Mouse (Mus musculus) embryo, embryonic 10 days (tissue): ENCODE measurements around the gene Rnf180.

Source experiments
- DNase-seq: peaks from one replicate; pipeline ENCODE4 v3.0.0-alpha.2; 2015; ENCODE audit warnings: low spot score

Rnf180 gene

DNA sequence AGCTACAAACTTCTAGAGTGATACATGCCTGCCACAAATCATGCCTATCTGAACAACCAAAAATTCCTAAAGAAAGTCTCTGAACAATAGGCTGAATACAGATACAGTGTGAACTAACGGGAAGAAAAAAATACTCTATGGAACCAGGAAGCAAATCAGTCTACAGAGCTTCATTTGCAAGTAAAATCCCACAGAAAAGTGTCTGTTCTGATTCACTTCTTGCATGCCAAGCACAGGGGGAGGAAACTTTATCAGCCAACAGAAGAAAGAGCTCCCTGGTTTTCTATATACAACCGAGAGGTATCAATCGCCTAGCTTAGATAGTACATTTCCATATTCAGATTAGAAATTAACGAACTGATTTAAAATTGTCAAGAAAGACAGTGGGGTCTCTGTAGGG, 43.8 kb downstream of the Rnf180 start:
- no peak for DNase-seq

DNA sequence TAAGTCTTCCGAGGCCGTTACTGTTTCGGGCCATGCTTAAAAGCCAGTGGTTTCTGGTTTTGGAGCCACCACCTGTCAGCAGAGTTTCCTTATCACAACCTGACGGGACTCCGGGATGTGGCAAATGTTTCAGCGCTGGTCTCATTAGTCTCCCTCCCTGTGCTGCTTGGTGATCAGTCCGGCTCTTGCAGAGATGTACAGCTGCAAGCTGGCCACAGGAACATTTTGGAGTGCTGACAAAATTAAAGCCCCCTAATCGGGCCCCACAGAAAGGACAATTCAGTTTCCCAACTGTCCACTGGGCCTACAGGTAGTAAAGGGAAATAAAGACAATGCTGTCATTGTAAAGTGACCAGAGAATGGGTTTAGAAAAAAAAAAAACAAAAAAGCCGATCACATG, 44.4 kb downstream of the Rnf180 start:
- DNase-seq, result no peak

DNA sequence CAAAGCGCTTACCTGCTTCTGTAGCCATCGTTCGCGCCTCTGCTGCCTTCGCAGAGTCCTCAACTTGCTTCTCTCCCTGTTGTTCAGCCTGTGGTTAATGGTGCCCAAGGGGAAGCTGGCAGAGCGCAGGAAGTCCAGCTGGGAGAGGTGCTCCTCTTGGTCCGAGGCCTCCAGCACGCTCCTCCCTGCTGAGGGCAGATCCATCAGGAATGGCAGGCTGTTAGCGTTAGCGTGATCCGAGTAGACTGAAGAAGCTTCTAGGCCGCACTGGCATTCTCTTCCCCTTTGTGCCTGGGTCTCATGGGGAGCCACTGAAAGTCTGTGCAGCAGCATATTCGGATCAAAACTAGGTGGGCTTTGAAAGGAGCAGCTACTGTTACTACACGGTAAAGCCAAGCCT, 45.0 kb downstream of the Rnf180 start:
- DNase-seq, result no peak

DNA sequence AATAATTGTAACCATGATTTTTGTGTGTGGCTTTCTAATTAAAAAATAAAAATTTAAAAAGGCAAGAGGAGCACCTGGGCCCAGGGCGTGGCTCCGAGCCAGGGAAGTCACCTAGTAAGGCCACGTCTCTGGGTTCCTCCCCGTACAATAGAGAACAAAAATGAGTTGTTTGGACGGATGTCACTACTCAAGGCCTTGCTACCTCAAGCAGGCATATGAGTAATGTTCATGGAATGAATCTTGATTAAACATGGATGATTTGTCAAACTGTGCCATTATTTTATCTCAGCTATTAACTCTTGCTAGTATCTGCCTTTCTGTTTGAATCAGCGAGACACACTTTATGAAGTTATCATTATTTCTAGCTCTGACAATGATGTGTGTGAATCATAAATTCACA, 46.9 kb downstream of the Rnf180 start:
- no peak for DNase-seq

DNA sequence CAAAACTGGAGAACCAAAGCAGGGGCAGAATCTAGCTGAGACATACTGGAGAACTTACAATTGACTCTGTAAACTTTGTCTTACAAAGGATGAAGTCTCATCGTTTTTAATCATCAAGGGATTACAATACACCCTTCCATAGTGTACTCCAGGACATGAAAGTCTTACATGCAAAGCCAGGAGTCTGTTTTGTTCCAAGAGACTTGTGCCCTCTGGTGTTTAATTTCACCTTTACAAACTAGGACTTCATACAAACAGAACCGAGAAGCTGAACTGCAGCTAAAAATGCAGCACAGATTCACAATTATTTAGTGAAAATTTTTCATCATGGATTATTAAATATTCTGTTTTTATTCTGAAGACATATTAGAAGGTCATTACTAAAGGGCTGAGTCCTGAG, 53.8 kb downstream of the Rnf180 start:
- no peak for DNase-seq

DNA sequence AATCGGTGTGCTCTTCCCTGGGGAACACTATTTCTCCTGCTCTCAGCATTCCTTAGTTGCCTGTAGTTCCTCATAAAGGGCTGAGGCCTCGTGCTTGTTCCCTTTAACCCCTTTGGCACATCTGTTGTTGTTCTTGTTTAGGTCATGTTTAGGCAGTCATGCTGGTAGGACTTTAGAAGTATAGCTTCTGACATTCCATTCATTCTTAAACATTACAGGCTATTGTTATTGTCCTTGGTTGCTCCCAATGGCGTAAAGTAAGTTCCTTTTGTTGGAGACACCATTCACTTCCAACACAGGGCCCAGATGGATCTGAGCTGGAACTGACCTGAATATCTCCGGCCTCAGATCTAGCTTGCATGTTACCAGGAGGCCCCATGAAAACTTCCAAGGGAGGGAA, 67.5 kb downstream of the Rnf180 start:
- DNase-seq, result no peak

DNA sequence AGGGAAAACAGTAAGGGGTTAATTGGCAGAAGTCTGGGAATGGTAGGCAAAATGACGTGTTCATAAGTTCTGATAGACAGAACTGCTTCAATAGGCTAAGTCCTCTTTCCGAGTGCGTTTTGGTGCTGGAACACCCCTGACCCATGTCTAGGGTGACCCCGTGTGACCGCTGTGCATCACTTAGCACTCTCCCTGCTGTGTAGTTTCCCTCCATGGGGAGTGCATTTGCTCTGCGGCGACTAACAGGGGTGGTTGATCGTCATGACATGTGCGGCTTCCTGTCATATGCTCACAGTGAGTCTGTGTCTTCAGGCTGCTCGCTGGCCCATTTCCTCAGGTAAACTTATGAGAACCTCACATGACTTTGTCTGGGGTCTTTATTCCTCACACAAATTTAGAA, 70.6 kb downstream of the Rnf180 start:
- no peak for DNase-seq

DNA sequence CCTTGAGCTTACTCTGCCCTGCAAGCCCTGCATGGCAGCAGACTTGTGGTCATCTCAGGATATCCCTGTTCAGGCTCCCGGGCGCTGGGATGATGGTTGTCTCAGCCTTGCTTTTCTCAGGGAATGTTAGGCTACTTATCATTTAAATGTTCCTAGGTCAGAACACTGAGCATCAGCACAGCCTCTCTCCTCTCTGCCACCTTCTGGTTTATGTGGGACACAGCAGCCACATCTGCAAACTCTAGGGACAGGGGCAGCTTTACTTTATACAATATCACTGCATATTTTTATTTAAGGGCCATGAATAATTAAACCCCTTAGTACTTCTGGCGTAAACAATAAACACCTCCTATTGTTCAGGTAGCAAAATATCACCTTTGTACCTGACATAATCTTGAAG, 71.5 kb downstream of the Rnf180 start:
- DNase-seq, result peak; percentile 57

DNA sequence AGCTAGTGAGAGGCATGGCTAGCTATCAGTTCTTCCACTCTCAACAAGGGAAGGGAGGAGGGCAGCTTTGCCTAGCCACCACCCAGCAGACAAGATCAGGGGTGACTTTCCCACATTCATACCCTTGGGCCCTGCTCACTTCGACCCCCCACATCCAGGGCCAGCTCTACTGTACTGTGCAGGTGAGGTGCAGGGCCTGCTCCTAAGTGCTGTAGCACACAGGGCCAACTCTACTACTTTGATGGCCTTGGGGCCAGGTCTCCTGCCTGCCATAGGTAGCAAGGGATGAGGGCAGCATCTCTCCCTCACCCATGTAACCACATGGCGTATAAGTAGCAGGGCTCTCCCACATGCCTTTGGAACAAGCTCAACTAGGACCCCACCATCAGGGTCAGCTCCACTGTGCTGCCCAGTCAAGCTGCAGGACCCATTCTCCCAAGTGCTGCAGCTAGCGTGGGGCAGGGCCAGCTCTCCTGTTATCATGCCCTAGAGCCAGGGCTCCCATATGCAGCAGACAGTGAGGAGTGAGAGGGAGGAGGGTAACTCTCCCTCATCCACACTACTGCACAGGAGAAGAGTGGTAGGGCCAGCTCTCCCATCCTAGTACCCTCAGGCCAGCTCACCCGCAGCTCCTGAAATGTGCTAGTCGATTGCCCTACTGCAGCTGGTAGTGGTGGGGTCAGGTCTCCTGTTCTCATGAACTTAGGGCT, 72.4 kb downstream of the Rnf180 start:
- DNase-seq, result no peak

DNA sequence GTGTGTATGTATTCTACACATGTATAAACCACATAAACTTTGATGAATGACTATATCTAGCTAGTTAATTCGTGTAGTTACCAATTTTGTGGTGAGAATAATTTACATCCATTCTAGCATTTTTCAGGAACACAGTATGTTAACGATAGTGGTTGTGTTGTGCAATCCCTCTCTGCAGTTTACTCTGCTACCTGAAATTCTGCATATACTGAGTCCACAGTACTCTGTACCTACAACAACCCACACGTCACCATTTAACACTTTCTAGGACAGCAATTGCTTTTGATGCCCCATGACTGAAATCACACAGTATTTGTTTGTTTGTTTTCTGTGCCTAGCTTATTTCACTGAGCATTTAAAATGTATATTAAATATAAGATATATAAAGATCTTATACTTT, 83.9 kb downstream of the Rnf180 start:
- no peak for DNase-seq

DNA sequence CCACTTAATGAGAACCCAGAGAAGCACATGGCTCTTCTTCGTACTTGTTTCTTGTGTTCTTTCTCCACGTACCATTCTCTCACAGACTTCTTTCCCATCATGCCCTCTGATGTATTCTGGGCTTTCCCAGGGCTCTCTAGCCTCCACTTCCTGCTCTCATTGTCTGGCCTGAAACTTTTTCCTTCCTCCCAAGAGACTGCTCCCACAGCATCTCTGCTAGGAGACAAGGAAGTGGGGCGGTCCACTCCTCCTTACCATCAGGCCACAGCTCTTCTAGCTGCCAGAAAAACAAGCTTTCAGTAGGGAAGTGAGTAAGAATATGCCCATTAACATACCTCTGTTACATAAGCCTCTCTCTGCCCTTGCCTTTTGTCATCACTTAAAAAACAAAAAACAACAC, 90.8 kb downstream of the Rnf180 start:
- no peak for DNase-seq

DNA sequence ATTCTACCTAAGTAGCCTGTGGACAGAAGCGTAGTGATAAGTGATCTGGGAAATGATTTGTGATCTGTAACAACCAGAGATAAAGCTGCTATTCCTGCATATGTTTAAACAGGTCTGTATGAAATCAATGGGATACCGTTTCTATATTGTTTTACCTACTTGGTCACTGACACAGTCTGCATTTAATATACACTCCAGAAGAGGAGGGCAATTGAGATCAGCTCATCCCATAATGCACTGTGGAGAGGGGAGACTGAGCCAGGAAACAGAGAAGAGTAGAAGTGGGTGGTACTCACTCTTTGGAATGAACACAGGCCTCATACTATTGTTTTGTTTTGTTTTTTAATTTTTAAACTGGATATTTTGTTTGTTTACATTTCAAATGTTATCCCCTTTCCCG, 96.0 kb downstream of the Rnf180 start:
- no peak for DNase-seq

DNA sequence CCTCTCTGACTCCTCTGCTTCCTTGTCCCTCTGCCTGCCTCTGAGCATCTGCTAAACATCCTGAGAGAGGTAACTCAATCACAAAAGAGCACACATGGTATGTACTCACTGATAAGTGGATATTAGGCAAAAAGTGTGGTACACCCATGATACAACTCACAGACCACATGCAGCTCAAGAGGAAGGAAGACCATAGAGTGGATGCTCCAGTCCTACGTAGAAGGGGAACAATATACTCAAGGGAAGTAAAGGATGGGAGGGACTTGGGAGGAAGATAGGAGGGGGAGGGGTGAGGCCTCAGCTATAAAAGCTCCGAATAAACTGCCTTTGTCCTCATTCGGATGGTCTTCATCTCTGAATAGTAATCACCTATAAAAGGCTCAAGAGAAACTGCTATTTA, 96.6 kb downstream of the Rnf180 start:
- no peak for DNase-seq

DNA sequence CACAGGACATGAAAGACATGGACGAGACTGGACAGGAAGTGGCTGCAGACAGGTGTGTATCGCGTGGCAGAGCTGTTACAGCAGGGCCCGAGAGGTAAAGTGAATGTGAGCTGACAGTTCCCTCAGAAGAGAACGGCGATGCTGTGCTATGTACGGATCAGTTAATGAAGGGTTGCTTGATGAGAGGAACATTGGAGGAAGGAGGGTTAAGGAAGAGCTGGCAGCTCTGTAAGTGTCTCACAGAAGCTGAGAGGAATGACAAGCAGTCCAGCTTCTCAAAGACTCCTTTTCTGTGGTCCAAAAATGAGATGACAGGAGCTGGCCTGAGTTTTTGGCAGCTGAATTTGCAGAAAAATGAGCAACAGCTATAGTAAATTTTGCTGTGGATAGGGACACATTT, 101.0 kb downstream of the Rnf180 start:
- no peak for DNase-seq

DNA sequence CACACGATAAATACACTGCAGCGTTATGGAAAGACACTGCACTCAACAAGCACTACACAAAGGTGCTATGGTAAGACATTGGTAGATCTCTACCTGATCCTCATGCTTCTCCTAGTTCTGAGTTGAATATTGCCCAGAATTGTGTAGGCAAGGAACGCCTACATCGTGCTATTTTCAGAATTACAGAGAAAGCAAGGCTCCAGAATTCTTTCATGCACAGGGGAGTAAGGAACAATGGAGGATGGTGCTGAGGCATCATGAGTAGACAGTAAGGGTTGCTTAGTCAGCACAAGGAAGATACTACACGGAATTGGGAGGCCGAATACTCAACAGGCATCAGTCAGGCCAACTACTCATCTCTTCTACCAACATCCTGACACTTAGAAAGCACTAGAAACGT, 105.9 kb downstream of the Rnf180 start:
- DNase-seq, result no peak

DNA sequence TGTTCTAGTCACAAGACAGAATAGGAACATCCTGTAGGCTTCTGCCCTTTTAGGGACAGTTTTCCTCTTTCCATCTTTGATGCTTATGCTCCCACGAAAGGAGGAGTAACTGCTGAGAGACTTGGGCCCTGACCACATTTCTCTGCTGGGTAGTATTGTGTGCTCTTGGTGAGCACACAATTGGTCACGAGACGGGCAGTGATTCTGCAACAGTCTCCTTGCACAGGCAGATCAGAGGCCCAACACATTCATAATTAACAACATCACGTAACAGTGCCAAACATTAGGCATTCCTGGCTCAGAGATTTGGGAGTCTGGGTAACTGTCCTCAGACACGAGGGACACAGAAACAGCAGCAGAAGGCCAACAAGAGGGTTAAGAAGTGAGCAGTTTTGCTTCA, 113.8 kb downstream of the Rnf180 start:
- no peak for DNase-seq

DNA sequence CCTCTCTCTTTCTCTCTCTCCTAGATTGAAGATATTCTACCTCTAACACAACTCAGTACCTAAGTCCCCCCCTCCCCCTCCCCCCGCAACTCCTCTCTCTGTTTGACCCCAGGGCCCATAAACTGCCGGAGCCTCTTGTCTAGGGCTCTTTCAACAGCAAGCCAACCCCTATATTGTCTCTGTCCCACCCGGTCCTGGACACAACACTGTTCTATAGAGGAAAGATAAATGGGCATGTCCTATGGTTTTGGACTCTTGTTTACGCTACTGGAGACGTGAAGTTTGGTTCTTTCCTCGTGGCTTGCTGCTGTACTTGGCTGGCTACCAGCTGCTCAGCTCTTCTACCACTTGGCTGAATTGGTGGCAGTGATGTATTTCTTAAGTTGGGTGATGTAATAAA, 129.2 kb downstream of the Rnf180 start:
- no peak for DNase-seq

DNA sequence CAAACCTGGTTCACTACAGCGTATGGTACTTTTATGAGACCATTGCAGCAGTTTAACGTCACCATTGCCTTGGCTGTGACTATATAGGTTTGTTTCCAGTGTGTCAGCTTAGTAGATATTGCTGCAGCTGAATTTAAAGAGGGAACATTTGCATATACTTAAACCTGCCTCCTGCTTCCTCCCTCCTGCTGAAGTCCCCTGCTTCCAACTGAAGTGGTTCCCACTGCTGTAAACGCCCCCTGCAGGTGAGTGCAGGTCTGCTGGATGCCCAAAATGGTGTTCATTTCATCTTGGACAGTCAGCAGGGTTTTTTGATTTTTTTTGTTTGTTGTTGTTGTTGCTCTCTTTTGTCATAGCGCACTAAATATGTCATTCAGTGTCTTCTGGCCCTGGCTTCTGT, 140.7 kb downstream of the Rnf180 start:
- peak; percentile 33 for DNase-seq

DNA sequence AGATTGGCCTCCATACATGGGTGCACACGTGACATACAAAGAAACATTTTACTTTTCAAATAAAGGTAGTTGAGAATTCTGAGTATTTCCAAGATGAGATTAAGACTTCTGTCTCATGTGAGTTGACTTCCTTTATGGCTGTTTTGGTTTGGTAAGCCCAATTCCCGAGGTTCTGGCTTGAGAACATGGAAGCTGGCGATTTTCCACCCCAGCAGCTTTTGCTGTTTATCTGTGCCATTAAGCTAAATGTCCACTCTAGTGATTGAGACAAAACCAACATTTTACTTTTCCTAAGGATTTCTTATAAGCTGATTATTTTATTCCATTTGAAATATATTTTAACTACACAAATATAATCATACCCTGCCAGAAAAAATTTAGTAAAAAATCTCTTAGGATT, 144.6 kb downstream of the Rnf180 start:
- no peak for DNase-seq

DNA sequence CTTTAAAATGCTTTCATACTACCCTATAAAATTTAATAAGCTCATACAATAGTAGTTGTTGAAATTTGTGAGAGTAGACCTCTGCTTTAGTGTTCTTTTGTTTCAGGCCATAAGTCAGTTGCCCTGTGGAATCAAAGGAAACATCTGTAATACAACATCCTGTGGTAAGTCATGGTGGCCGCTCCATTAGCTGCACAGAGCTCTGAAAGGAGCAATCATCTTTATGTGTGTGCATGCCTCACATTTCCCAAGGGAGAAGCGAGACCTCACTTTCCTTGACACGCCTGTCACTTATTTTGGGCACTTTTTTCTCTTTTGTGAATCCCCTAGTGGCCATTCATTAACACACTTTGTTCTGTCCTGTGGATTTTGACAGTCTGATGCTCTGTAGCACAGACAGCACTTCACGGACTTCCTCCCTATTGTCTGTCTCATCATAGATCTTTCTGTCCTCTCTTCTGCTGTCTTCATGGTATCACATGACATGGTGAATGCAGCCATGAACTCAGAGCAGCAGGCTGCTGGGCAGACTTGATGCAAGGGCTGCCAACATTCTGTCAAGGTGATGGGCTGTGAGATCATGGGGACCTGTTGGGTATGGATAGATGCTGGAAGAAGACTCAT, 146.7 kb downstream of the Rnf180 start:
- peak; percentile 30 for DNase-seq

DNA sequence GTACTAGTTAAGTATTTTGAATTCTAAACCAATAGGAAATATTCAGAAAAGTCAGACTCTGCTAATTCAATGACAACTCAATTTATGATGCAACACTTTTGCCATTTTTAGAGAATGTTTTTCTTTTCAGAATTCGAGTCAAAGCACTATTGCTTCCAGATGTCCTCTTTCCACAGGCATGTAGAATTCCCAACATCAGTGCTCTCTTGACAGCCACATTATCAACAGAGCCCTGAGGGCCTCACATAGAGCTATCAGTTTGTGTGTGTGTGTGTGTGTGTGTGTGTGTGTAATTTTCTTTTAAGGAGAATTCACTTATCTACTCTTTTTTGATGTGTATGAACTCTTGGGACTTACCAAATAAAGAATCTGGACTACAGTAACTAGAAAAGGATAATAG, 147.8 kb downstream of the Rnf180 start:
- peak; percentile 54 for DNase-seq

DNA sequence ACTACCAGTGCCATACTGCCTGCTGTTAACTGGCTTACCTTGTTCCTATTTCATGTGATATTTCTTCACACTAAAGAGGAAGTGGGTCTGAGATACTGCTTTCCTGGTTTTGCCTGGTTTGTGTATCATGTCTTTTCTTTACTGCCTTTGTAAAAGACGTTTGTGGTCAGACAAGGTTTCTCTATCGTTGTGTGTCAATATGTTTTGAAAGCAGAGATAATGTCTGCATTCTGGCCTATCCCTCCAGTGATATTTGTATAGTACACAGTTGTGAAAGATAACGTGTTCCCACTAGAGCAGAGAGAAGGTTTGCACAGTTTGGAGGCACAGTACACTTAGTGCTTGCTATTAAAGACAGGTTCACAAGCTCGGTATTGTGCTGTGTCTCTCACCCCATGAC, 154.7 kb downstream of the Rnf180 start:
- no peak for DNase-seq

DNA sequence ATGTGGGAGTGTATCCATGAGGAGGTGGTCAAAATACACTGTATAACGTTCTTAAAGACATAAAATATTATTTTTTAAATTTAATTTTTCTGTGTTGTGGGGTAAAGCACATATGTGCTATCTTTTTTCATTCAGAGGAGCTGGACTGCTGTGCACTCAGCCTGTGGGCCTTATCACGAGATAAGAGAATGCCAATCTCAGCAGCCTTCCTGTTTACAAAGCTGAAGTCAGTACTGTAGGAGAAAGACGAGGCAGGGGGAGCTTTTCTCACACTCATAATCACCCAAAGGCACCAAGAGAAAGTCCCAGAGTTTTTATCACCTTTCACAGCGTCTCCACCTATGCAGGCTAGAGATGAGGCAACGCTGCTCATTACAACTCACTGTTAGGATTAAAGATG, 160.2 kb downstream of the Rnf180 start:
- DNase-seq, result no peak

DNA sequence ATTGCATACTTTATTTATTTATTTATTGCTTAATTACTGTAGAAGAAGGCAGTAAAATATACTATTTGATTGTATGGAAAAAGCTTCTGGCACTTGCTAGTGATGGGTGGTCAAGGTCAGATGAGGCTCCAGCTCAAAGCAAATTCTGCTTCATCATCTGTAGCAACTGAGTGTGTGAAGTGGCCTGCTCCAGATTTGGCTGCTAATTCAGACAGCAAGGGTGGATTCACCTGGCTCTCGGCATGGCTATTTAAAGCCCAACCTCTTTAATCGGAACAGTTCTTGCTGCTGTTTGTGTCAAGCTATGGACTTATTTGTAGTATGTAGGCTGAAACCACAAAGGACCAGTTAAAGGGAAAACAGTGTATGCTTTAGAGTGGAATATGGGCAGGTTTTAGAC, 161.8 kb downstream of the Rnf180 start:
- no peak for DNase-seq
